Mouse (Mus musculus) thymus, adult 2 months (tissue): Measurements from ENCODE around the gene Kctd21.

Experiments used
- CTCF ChIP-seq: fragments of 200-500 bp; IDR thresholded peaks from 2 replicates; pipeline ENCODE4 v1.5.1; 2012; ENCODE audit warnings: mild to moderate bottlenecking, control low read depth, low read length, moderate library complexity, borderline replicate concordance; ENCODE audit not compliant: control insufficient read depth, poor library complexity, insufficient read depth; ENCODE audit errors: extremely low read depth
- POLR2A ChIP-seq: fragments of 200-500 bp; IDR thresholded peaks from 2 replicates; pipeline ENCODE4 v1.6.1; 2012; ENCODE audit warnings: mild to moderate bottlenecking, low read length, control low read depth, moderate library complexity; ENCODE audit not compliant: control insufficient read depth, poor library complexity, insufficient read depth; ENCODE audit errors: extremely low read depth

- no peak for TF ChIP-seq CTCF
- no peak for TF ChIP-seq POLR2A
Observed at GRCm38 (mm10) chr7:97336678-97337077, 4.6 kb downstream of the Kctd21 start.
